Mouse (Mus musculus) C2C12 (cell line): ENCODE results near the gene Rasd1.

ENCODE experiments used
- CEBPB ChIP-seq: IDR thresholded peaks from one replicate; pipeline ENCODE4 v1.6.1; 2011; ENCODE audit warnings: low read depth, mild to moderate bottlenecking, control low read depth, moderate library complexity
- CTCF ChIP-seq: IDR thresholded peaks from one replicate; pipeline ENCODE4 v1.5.1; 2011; ENCODE audit not compliant: control insufficient read depth, insufficient read depth, insufficient read length
- MAX ChIP-seq: IDR thresholded peaks from one replicate; pipeline ENCODE4 v1.6.1; 2011; ENCODE audit warnings: mild to moderate bottlenecking, control low read depth
- MYOD1 ChIP-seq: IDR thresholded peaks from one replicate; pipeline ENCODE4 v1.6.1; 2011; ENCODE audit warnings: low read depth; ENCODE audit not compliant: control insufficient read depth, insufficient read length
- USF1 ChIP-seq: IDR thresholded peaks from one replicate; pipeline ENCODE4 v1.6.1; 2011; ENCODE audit warnings: low read depth, mild to moderate bottlenecking, control low read depth, moderate library complexity

DNA sequence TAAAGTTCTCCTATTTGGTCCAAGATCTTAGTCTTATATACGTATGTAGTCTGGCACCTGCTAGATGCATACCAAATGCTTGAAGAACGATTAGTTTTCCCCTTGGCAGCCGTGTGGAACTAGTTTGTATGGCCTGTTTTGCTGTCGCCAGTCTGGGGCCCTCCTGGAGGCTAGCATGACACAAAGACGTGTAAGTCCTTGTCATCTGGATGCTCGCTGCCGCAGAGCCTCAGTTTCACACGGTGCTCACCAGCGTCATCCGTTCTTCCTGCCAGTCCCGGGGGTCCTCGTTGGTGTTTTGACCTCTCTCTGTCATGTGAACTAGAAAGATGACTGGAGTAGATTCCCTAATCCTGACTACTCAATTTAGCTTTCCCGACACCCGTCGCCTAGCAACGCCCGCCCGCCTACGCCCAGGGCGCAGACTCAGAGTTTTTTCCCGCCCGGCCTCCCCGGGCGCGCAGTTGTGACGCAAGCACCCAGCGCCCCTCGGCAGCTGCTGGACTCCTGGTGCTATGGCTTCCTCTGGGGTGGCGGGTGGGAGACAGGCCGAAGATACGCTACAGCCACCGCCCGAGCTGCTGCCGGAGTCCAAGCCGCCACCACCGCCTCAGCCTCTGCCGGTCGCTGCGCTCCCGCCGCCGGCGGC lies 16.9 kb downstream of the Rasd1 start, which contains the start of gene Med9:
- no peak for TF ChIP-seq CTCF
- no peak for TF ChIP-seq USF1
- TF ChIP-seq MAX = peak; percentile 72
- peak; percentile 11 for TF ChIP-seq CEBPB
- peak; percentile 11 for TF ChIP-seq MYOD1
